Mouse (Mus musculus) liver, postnatal 0 days (tissue): Measurements from ENCODE around the gene Zfp644.

Experiments
- CTCF ChIP-seq: sonication (generic); IDR thresholded peaks from 2 replicates; pipeline ENCODE4 v1.5.1; 2016; ENCODE audit warnings: antibody characterized with exemption, low read depth
- EP300 ChIP-seq: IDR thresholded peaks from 2 replicates; pipeline ENCODE4 v1.6.1; 2016; ENCODE audit warnings: antibody characterized with exemption, low read depth, mild to moderate bottlenecking

DNA sequence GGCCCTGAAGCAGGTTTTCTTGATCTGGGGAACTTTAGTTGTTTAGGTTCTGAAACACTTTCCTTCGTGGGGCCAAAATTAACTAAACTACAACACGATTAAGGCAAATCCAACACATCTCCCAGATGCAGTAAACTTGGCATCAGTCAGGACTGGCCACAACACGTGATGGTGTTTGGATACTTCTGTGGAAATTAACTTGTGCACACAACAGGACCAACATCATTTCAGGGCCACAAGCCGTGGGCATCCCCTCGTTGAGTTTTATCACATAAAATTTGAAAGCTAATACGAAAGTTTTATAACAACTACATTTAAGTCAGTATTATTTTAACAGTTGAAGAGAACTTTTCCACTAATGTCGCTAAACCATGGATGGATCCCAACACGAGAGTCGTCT lies 1.9 kb downstream of the Zfp644 start:
- TF ChIP-seq CTCF (no peak), EP300 (no peak)
